Mouse (Mus musculus) thymus, adult 2 months (tissue): ENCODE results near the gene Klhdc8a. TPM values are rescaled to one million over a fixed set of nuclear protein-coding genes. Genes with fewer than 3 reads are reported as not detected.

Source experiments
- DNase-seq: peaks from one replicate; pipeline ENCODE4 v3.0.0; 2021
- H3K27ac ChIP-seq: fragments of 200-500 bp; 2 replicates; pipeline ENCODE4 v1.5.1; 2012; ENCODE audit warnings: low read length, control low read depth; ENCODE audit not compliant: control insufficient read depth, insufficient read depth
- H3K27me3 ChIP-seq: fragments of 200-500 bp; 2 replicates; pipeline ENCODE4 v1.6.1; 2012; ENCODE audit warnings: mild to moderate bottlenecking, low read length, moderate library complexity, mixed read lengths; ENCODE audit not compliant: control insufficient read depth, insufficient read depth
- H3K36me3 ChIP-seq: fragments of 200-500 bp; 2 replicates; pipeline ENCODE4 v1.6.1; 2012; ENCODE audit warnings: mild to moderate bottlenecking, low read length, moderate library complexity; ENCODE audit not compliant: control insufficient read depth, insufficient read depth
- H3K4me1 ChIP-seq: fragments of 200-500 bp; replicated peaks from 2 replicates; pipeline ENCODE4 v1.6.1; 2012; ENCODE audit warnings: low read length; ENCODE audit not compliant: control insufficient read depth, insufficient read depth
- H3K4me3 ChIP-seq: fragments of 200-500 bp; 2 replicates; pipeline ENCODE4 v1.5.1; 2012; ENCODE audit warnings: mild to moderate bottlenecking, low read length, control low read depth, moderate library complexity; ENCODE audit not compliant: control insufficient read depth, insufficient read depth
- CTCF ChIP-seq: fragments of 200-500 bp; IDR thresholded peaks from 2 replicates; pipeline ENCODE4 v1.5.1; 2012; ENCODE audit warnings: mild to moderate bottlenecking, control low read depth, low read length, moderate library complexity, borderline replicate concordance; ENCODE audit not compliant: control insufficient read depth, poor library complexity, insufficient read depth; ENCODE audit errors: extremely low read depth
- POLR2A ChIP-seq: fragments of 200-500 bp; IDR thresholded peaks from 2 replicates; pipeline ENCODE4 v1.6.1; 2012; ENCODE audit warnings: mild to moderate bottlenecking, low read length, control low read depth, moderate library complexity; ENCODE audit not compliant: control insufficient read depth, poor library complexity, insufficient read depth; ENCODE audit errors: extremely low read depth
- WGBS: fragments of 180-500 bp; shearing (Covaris S2); methylation state at CpG from one replicate; pipeline ENCODE4 v1.1.7; 2018; 5-methylcytosine and 5-hydroxymethylcytosine counted together
- polyA plus RNA-seq: library from polyadenylated mRNA; depleted of rRNA; stranded (reverse); fragments of >200 nt; gene quantifications from 2 replicates; pipeline ENCODE4 v1.2.3, GENCODE M21; 2012

The Klhdc8a gene
- polyA plus RNA-seq, 1 experiment, result 6.6 TPM

GRCm38 (mm10) chr1:132265936-132266335 is 32.5 kb upstream of the Klhdc8a start:
- TF ChIP-seq POLR2A (no peak), CTCF (no peak)
- no peak for DNase-seq

DNA sequence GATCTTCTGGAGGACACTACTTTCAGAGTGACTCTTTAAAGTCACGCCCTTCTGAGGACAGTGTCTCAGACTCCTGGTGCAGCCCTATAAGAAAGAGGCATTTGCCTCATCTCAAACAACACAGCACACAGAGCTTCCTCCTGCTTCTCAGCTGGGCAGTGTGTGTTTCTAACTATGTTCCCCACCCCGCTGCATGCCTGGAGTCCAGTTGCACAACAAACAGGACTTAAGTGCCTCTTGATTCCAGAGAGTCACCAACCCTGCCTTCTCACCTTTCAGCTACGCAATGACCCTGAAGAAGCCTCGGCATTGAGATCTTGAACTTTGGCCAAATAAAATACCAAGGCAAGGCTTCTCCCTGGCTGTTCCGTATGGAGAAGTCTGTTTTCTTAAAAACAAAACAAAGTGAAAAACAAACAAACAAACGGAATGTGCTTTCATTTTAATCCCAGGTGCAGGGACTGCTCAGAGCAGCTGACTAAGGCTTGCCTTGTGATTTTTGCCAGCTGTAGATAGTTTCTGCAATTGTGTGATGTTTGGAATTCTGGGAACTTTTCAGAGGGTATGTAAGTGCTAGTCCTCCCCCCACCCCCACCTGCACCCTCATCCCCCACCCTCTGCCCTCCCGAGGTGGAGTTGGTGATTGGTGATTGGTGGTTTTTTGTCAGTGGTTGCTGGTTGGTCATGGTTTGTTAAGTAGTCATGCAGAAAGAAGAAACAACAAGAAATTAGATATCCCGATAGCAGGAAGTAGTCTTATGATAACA is 31.5 kb upstream of the Klhdc8a start:
- Histone ChIP-seq H3K4me3 (no peak overlapping the region), H3K27me3 (no peaks in the 10 kb centered on the region), H3K27ac (no peak overlapping the region), H3K36me3 (no peaks in the 10 kb centered on the region), H3K4me1 (no peaks in the 10 kb centered on the region)
- no peak for DNase-seq
- 85% methylated on average over 8 of the region's 8 CpGs for WGBS
- TF ChIP-seq POLR2A, result no peak
- no peak for TF ChIP-seq CTCF

More at GRCm38 (mm10) chr1:132265936-132266335, 32.5 kb upstream of the Klhdc8a start:
- Histone ChIP-seq H3K27ac (no peak overlapping the region), H3K4me1 (no peaks in the 10 kb centered on the region), H3K4me3 (no peak overlapping the region), H3K36me3 (no peaks in the 10 kb centered on the region), H3K27me3 (no peaks in the 10 kb centered on the region)
- 93% methylated on average over 10 of the region's 10 CpGs for WGBS

DNA sequence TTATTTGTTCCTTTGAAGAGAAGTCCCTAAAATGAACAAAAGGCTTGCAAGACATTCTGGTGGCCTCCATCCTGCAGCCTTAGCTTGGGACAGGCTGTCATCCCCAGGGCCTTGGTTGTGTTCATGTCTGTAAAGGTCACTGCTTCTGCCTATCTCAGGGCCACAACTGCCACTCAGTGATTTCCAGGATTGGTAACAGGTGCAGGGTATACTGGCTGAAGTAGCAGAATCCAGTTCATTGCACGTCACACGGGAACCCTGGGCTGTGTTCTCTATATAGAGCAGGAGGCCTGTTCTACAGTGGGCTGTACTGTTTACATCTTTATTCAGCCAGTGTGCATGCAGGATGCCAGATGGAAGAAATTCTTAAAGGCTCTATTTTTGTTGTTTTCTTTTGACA is 30.5 kb upstream of the Klhdc8a start:
- Histone ChIP-seq H3K4me3 (no peak overlapping the region), H3K36me3 (no peaks in the 10 kb centered on the region), H3K27me3 (no peaks in the 10 kb centered on the region), H3K27ac (no peak overlapping the region; the same call in 1 of the 2 replicates), H3K4me1 (no peaks in the 10 kb centered on the region)
- 88% methylated on average over 2 of the region's 2 CpGs for WGBS
- TF ChIP-seq CTCF, result no peak
- no peak for DNase-seq

GRCm38 (mm10) chr1:132268418-132269060 is 29.9 kb upstream of the Klhdc8a start:
- DNase-seq, result no peak

GRCm38 (mm10) chr1:132271237-132271636 is 27.2 kb upstream of the Klhdc8a start:
- H3K27ac ChIP-seq, result no peak overlapping the region
- H3K4me3 ChIP-seq, result no peak overlapping the region
- no peaks in the 10 kb centered on the region for H3K36me3 ChIP-seq
- no peaks in the 10 kb centered on the region for H3K27me3 ChIP-seq
- no peaks in the 10 kb centered on the region for H3K4me1 ChIP-seq
- 100% methylated on average over 3 of the region's 3 CpGs for WGBS
- DNase-seq, result no peak
- TF ChIP-seq POLR2A, result no peak
- no peak for TF ChIP-seq CTCF

More at GRCm38 (mm10) chr1:132268418-132269060, 29.9 kb upstream of the Klhdc8a start:
- Histone ChIP-seq H3K36me3 (no peaks in the 10 kb centered on the region), H3K27me3 (no peaks in the 10 kb centered on the region), H3K4me3 (no peak overlapping the region), H3K27ac (no peak overlapping the region), H3K4me1 (no peaks in the 10 kb centered on the region)
- TF ChIP-seq POLR2A, result no peak
- no peak for TF ChIP-seq CTCF
- 79% methylated on average over 7 of the region's 7 CpGs for WGBS

DNA sequence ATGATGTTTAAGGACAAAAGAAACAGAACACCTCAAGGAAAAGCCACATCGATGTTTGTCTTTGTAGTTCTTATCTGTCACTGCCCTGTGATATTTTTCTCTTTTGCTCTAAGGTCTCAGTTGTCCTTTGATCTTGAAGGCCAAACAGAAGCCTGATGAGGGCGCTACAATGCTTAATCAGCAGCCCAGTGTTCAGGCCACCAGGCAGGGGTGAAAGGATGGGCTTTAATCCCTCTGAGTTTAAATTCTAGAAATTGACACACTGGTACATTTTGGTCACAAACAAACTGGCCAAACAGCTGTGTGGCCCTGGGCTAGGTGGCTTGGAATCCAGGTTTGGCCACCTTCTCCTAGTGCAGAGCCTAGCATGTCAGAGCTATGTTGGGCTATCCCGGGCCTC is 21.7 kb upstream of the Klhdc8a start:
- no peak overlapping the region for H3K4me3 ChIP-seq
- H3K27me3 ChIP-seq, result no peaks in the 10 kb centered on the region
- WGBS, result 79% methylated on average over 3 of the region's 3 CpGs
- TF ChIP-seq CTCF (no peak), POLR2A (no peak)
- no peak overlapping the region for H3K27ac ChIP-seq
- no peak for DNase-seq
- H3K4me1 ChIP-seq, result no peaks in the 10 kb centered on the region
- H3K36me3 ChIP-seq, result no peaks in the 10 kb centered on the region
